Mouse (Mus musculus) CH12.LX (cell line): ENCODE data around the gene Slc44a1. TPM values are rescaled to one million over a fixed set of nuclear protein-coding genes. Genes with fewer than 3 reads are reported as not detected.

Experiments used
- DNase-seq: peaks from one replicate; pipeline ENCODE4 v3.0.0-alpha.2; 2013; ENCODE audit errors: extremely low read depth
- H3K27ac ChIP-seq: 2 replicates; pipeline ENCODE4 v1.5.1; 2012; ENCODE audit warnings: low read depth, mild to moderate bottlenecking, control low read depth, moderate library complexity; ENCODE audit not compliant: insufficient read depth
- H3K27me3 ChIP-seq: replicated peaks from 2 replicates; pipeline ENCODE3; 2012; ENCODE audit warnings: inconsistent platforms
- H3K36me3 ChIP-seq, 2 experiments: replicated peaks in 1 of 2; 2 replicates each; pipeline versions ENCODE3 to v1.6.1; 2012; ENCODE audit warnings: inconsistent platforms in 1 of 2, low read length in 1 of 2, mild to moderate bottlenecking in 1 of 2, mixed read lengths in 1 of 2, moderate library complexity in 1 of 2; ENCODE audit not compliant: control insufficient read depth in 1 of 2, insufficient read depth in 1 of 2
- H3K4me1 ChIP-seq, 2 experiments: 2 replicates each; pipeline ENCODE4 v1.6.1; 2012; ENCODE audit warnings: inconsistent platforms in 1 of 2, moderate library complexity in 1 of 2; ENCODE audit not compliant: insufficient read depth in 2 of 2, control insufficient read depth in 1 of 2
- H3K4me2 ChIP-seq: 2 replicates; pipeline ENCODE4 v1.6.1; 2012; ENCODE audit warnings: low read depth, mild to moderate bottlenecking, control low read depth; ENCODE audit not compliant: poor library complexity, insufficient read depth, severe bottlenecking
- H3K4me3 ChIP-seq, 3 experiments: fragments of 150-350 bp in 1 of 3; sonication (generic) in 1 of 3; replicated peaks in 1 of 3; 2 replicates each; pipeline versions ENCODE3 to v1.5.1; 2011 to 2012; ENCODE audit warnings: low read depth in 2 of 3, low read length in 2 of 3, mild to moderate bottlenecking in 2 of 3, moderate library complexity in 2 of 3, control low read depth in 1 of 3, improper control_type of control experiment in 1 of 3, inconsistent platforms in 1 of 3, mixed read lengths in 1 of 3; ENCODE audit not compliant: poor library complexity in 1 of 3
- H3K79me2 ChIP-seq: replicated peaks from 2 replicates; pipeline ENCODE4 v1.6.1; 2012; ENCODE audit warnings: mild to moderate bottlenecking, moderate library complexity; ENCODE audit not compliant: control insufficient read depth, poor library complexity, insufficient read depth, severe bottlenecking; ENCODE audit errors: extremely low read depth
- H3K9ac ChIP-seq: 2 replicates; pipeline ENCODE4 v1.6.1; 2012; ENCODE audit warnings: low read depth, mild to moderate bottlenecking, control low read depth, moderate library complexity; ENCODE audit not compliant: insufficient read depth
- H3K9me3 ChIP-seq: replicated peaks from 2 replicates; pipeline ENCODE3; 2012; ENCODE audit warnings: low read length, inconsistent platforms, mixed read lengths
- BHLHE40 ChIP-seq: IDR thresholded peaks from 2 replicates; pipeline ENCODE4 v1.6.1; 2011; ENCODE audit warnings: mild to moderate bottlenecking, low read depth, low read length, improper control_type of control experiment
- CTCF ChIP-seq, 2 experiments: IDR thresholded peaks in 1 of 2; conservative IDR thresholded peaks in 1 of 2; 2 replicates each; pipeline ENCODE4 v1.5.1; 2011 to 2012; ENCODE audit warnings: low read depth in 2 of 2, low read length in 2 of 2, improper control_type of control experiment in 1 of 2, inconsistent platforms in 1 of 2, mild to moderate bottlenecking in 1 of 2, moderate library complexity in 1 of 2
- EP300 ChIP-seq: IDR thresholded peaks from 2 replicates; pipeline ENCODE4 v1.6.1; 2011; ENCODE audit warnings: low read length, improper control_type of control experiment
- IRF4 ChIP-seq: IDR thresholded peaks from 2 replicates; pipeline ENCODE4 v1.6.1; 2014; ENCODE audit warnings: low read depth, mild to moderate bottlenecking, inconsistent platforms, low read length, improper control_type of control experiment
- JUN ChIP-seq: IDR thresholded peaks from 2 replicates; pipeline ENCODE4 v1.6.1; 2011; ENCODE audit warnings: low read depth, mild to moderate bottlenecking, low read length, improper control_type of control experiment, moderate library complexity; ENCODE audit not compliant: insufficient read depth
- MAFK ChIP-seq: IDR thresholded peaks from 2 replicates; pipeline ENCODE4 v1.6.1; 2011; ENCODE audit warnings: low read length, improper control_type of control experiment; ENCODE audit not compliant: insufficient replicate concordance
- MAX ChIP-seq: IDR thresholded peaks from 2 replicates; pipeline ENCODE4 v1.6.1; 2011; ENCODE audit warnings: low read length, improper control_type of control experiment
- MEF2A ChIP-seq: IDR thresholded peaks from 2 replicates; pipeline ENCODE4 v1.6.1; 2014; ENCODE audit warnings: low read depth, mild to moderate bottlenecking, inconsistent platforms, low read length, improper control_type of control experiment, borderline replicate concordance
- NRF1 ChIP-seq: IDR thresholded peaks from 2 replicates; pipeline ENCODE4 v1.6.1; 2014; ENCODE audit warnings: low read depth, mild to moderate bottlenecking, inconsistent platforms, low read length, improper control_type of control experiment, moderate library complexity
- POLR2A ChIP-seq: IDR thresholded peaks from 2 replicates; pipeline ENCODE4 v1.6.1; 2011; ENCODE audit warnings: low read depth, mild to moderate bottlenecking, improper control_type of control experiment, low read length
- RAD21 ChIP-seq: IDR thresholded peaks from 2 replicates; pipeline ENCODE4 v1.6.1; 2011; ENCODE audit warnings: low read depth, mild to moderate bottlenecking, low read length, improper control_type of control experiment, moderate library complexity
- RCOR1 ChIP-seq: conservative IDR thresholded peaks from 2 replicates; pipeline ENCODE4 v1.6.1; 2012; ENCODE audit warnings: low read depth, mild to moderate bottlenecking, inconsistent platforms, low read length, improper control_type of control experiment
- SIN3A ChIP-seq: IDR thresholded peaks from 2 replicates; pipeline ENCODE4 v1.6.1; 2012; ENCODE audit warnings: low read length, improper control_type of control experiment, inconsistent platforms
- TBP ChIP-seq: conservative IDR thresholded peaks from 2 replicates; pipeline ENCODE4 v1.6.1; 2011; ENCODE audit warnings: low read depth, low read length, improper control_type of control experiment
- TCF12 ChIP-seq: IDR thresholded peaks from 2 replicates; pipeline ENCODE4 v1.6.1; 2014; ENCODE audit warnings: low read depth, mild to moderate bottlenecking, inconsistent platforms, low read length, improper control_type of control experiment
- USF1 ChIP-seq: IDR thresholded peaks from 2 replicates; pipeline ENCODE4 v1.6.1; 2014; ENCODE audit warnings: low read depth, mild to moderate bottlenecking, inconsistent platforms, low read length, improper control_type of control experiment
- ZMIZ1 ChIP-seq: IDR thresholded peaks from 2 replicates; pipeline ENCODE4 v1.6.1; 2012; ENCODE audit warnings: low read depth, mild to moderate bottlenecking, inconsistent platforms, low read length, improper control_type of control experiment
- dilution Hi-C: fragments of 300-500 bp; cut with MboI; formaldehyde crosslinking; loops from 2 replicates; pipeline ENCODE4 v1.14.3; 2020; ENCODE audit warnings: low sequenced_read_pairs; ENCODE audit not compliant: extremely low pct_unique_long_range_greater_than_20kb, extremely low pct_ligation_motif_present
- in situ Hi-C: fragments of 300-500 bp; cut with MboI; formaldehyde crosslinking; loops from 3 replicates; pipeline ENCODE4 v1.14.3; 2019; ENCODE audit warnings: low sequenced_read_pairs, low pct_ligation_motif_present, low pct_unique_long_range_greater_than_20kb, mixed read lengths
- polyA plus RNA-seq: library from polyadenylated mRNA; unstranded; fragments of >175 nt; gene quantifications from 2 replicates; pipeline ENCODE4 v1.2.1, GENCODE M21; 2012; ENCODE audit warnings: low read depth; ENCODE audit not compliant: insufficient read length
- total RNA-seq, 2 experiments: library from RNA; depleted of rRNA; stranded (reverse); fragments of 300-350 nt in 1 of 2; fragments of >200 nt in 1 of 2; gene quantifications; 2 replicates each; pipeline ENCODE4 v1.2.3; 2012 to 2014

The Slc44a1 gene
- total and polyA plus RNA-seq, 3 experiments: 5.4 to 9.3 (median 6.6) TPM

DNA sequence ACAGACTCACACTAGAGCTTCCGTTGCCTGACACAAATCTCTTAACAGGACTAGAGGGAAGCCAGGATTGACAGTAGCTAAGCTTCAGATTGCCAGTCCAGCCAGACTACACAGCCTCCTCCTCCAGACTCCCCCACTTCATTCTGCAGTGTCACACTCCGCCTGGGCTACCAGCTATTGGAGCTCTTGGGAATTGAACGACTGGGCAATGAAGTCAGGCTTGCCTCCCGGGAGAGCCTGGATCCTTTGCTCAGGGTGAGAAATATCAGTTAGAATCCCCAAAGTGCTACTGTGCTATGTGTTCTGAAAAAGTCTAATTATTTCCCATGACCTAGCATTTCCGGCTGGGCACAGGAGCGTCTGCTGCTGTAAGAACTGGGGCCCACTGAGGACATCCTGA lies 9.7 kb upstream of the Slc44a1 start:
- Histone ChIP-seq H3K27me3 (no peaks in the 10 kb centered on the region), H3K79me2 (no peaks in the 10 kb centered on the region), H3K4me3 (no peak overlapping the region), H3K36me3 (no peaks in the 10 kb centered on the region), H3K9me3 (no peaks in the 10 kb centered on the region)
- dilution Hi-C loops: no loop called here
- TF ChIP-seq JUN (no peak), MAX (no peak), NRF1 (no peak), IRF4 (no peak), CTCF (conservative IDR thresholded peaks at IDR 0.05 in 1 of 2, IDR thresholded peaks at IDR 0.05 in 1 of 2; ENCODE audit: low read depth in 2 of 2, low read length in 2 of 2) (no peak), MEF2A (no peak), TBP (no peak), RCOR1 (no peak), BHLHE40 (no peak)
- TF ChIP-seq, all 38 proteins: peak for 0
- in situ Hi-C loops: no loop called here
- Histone ChIP-seq H3K27ac (no peak overlapping the region), H3K4me2 (no peak overlapping the region), H3K4me1 (no peaks in the 10 kb centered on the region), H3K9ac (no peak overlapping the region)
- no peak for DNase-seq

DNA sequence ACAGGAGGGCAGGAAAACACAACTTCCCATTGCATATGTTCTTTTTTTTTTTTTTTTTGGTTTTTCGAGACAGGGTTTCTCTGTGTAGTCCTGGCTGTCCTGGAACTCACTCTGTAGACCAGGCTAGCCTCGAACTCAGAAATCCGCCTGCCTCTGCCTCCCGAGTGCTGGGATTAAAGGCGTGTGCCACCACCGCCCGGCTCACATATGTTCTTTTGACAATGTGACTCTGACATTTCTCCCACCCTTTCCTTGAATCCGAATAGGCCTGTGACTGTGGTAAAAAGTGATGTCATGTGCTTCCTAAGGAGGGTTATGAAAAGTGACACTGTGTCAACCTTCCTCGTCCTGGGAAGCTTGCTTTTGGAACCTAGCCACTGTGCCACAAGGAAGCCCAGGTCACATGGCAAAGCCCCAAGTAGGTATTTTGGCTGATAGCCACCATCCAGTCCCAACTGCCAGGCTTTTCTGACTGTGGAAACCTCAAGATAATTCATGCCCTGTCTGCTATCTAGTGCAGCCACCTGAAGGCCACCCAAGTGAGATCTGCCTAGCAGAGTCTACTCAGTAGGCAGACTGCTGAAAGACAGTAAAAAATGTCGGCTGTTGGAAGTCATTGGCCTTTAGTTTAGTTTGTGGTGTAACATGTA lies 8.5 kb upstream of the Slc44a1 start:
- TF ChIP-seq MAFK (no peak), MAX (no peak), POLR2A (no peak), TCF12 (no peak), ZMIZ1 (no peak), SIN3A (no peak), EP300 (no peak), USF1 (no peak), TBP (no peak), IRF4 (no peak), RAD21 (no peak)
- TF ChIP-seq, all 38 proteins: peak for 0
- H3K27ac ChIP-seq: no peak overlapping the region
- dilution Hi-C loops (no loop called here), in situ Hi-C loops (no loop called here)
- no peaks in the 10 kb centered on the region for H3K4me1 ChIP-seq
- H3K9me3 ChIP-seq: no peaks in the 10 kb centered on the region
- no peak overlapping the region for H3K9ac ChIP-seq
- no peak for DNase-seq
- H3K36me3 ChIP-seq: no peaks in the 10 kb centered on the region
- no peaks in the 10 kb centered on the region for H3K27me3 ChIP-seq
- no peak overlapping the region for H3K4me3 ChIP-seq
- H3K79me2 ChIP-seq: no peaks in the 10 kb centered on the region
- H3K4me2 ChIP-seq: no peak overlapping the region
